Mouse (Mus musculus) stomach, embryonic 14.5 days (tissue): ENCODE results near the gene Gm10644. TPM values are rescaled to one million over a fixed set of nuclear protein-coding genes. Genes with fewer than 3 reads are reported as not detected.

Experiments used
- ATAC-seq: fragments of 200-750 bp; cut with Nextera tagmentation; 2 replicates; pipeline ENCODE4 v1.8.0; 2017; ENCODE audit warnings: low read depth, moderate TSS enrichment; ENCODE audit not compliant: insufficient number of reproducible peaks, insufficient read depth, low FRiP score
- H3K27ac ChIP-seq: fragments of 300-500 bp; sonication (generic); 2 replicates; pipeline ENCODE4 v1.5.1; 2014; ENCODE audit warnings: mild to moderate bottlenecking, low read length, moderate library complexity, mixed read lengths
- H3K27me3 ChIP-seq: fragments of 300-500 bp; sonication (generic); 2 replicates; pipeline ENCODE4 v1.6.1; 2014; ENCODE audit warnings: low read length, control low read depth, mixed read lengths; ENCODE audit not compliant: control insufficient read depth, insufficient read depth
- H3K36me3 ChIP-seq: fragments of 300-500 bp; sonication (generic); 2 replicates; pipeline ENCODE4 v1.6.1; 2014; ENCODE audit warnings: mild to moderate bottlenecking, control low read depth, low read length, moderate library complexity, mixed read lengths; ENCODE audit not compliant: control insufficient read depth, insufficient read depth
- H3K4me1 ChIP-seq: fragments of 300-500 bp; sonication (generic); 2 replicates; pipeline ENCODE4 v1.6.1; 2014; ENCODE audit warnings: low read length, control low read depth, mixed read lengths; ENCODE audit not compliant: control insufficient read depth, insufficient read depth
- H3K4me2 ChIP-seq: fragments of 300-500 bp; sonication (generic); replicated peaks from 2 replicates; pipeline ENCODE4 v1.6.1; 2014; ENCODE audit warnings: low read depth, low read length, control low read depth
- H3K4me3 ChIP-seq: fragments of 300-500 bp; sonication (generic); 2 replicates; pipeline ENCODE4 v1.5.1; 2014; ENCODE audit warnings: low read depth, low read length, control low read depth
- H3K9ac ChIP-seq: fragments of 300-500 bp; sonication (generic); replicated peaks from 2 replicates; pipeline ENCODE4 v1.6.1; 2014; ENCODE audit warnings: low read depth, mild to moderate bottlenecking, control low read depth, low read length, moderate library complexity, mixed read lengths
- H3K9me3 ChIP-seq: fragments of 300-500 bp; sonication (generic); 2 replicates; pipeline ENCODE4 v1.6.1; 2016; ENCODE audit warnings: low read depth, low read length, control low read depth; ENCODE audit not compliant: control insufficient read depth
- WGBS: fragments of 180-500 bp; shearing (Covaris S2); extraction: QIAGEN DNeasy Blood & Tissue Kit; methylation state at CpG from one replicate; pipeline ENCODE4 v1.1.7; 2014; 5-methylcytosine and 5-hydroxymethylcytosine counted together
- polyA plus RNA-seq: library from polyadenylated mRNA; unstranded; fragments of >200 nt; fragmentation: Nextera tagmentation; extraction: Ambion mirVana; gene quantifications from 2 replicates; pipeline ENCODE4 v1.2.1, GENCODE M21; 2014

The Gm10644 gene
- polyA plus RNA-seq, 1 experiment from 2014 or later: 0.56 TPM

- ATAC-seq: no peak
- 87% methylated on average over 7 of the region's 7 CpGs for WGBS
- peaks cover 52% of the 10 kb centered on the region for H3K36me3 ChIP-seq
Observed at GRCm38 (mm10) chr8:83937645-83938044, 17.4 kb downstream of the Gm10644 start.

GRCm38 (mm10) chr8:83935435-83935834 is 19.6 kb downstream of the Gm10644 start:
- Histone ChIP-seq H3K4me3 (no peak overlapping the region), H3K27me3 (no peaks in the 10 kb centered on the region), H3K27ac (no peak overlapping the region), H3K9me3 (no peaks in the 10 kb centered on the region), H3K9ac (no peak overlapping the region), H3K4me2 (no peak overlapping the region), H3K36me3 (peaks cover 71% of the 10 kb centered on the region), H3K4me1 (no peaks in the 10 kb centered on the region)
- no peak for ATAC-seq
- 91% methylated on average over 8 of the region's 8 CpGs for WGBS

More at GRCm38 (mm10) chr8:83937645-83938044, 17.4 kb downstream of the Gm10644 start:
- H3K27ac ChIP-seq: no peak overlapping the region
- no peaks in the 10 kb centered on the region for H3K9me3 ChIP-seq
- H3K4me3 ChIP-seq: no peak overlapping the region
- H3K4me2 ChIP-seq: no peak overlapping the region
- no peaks in the 10 kb centered on the region for H3K4me1 ChIP-seq
- H3K27me3 ChIP-seq: no peaks in the 10 kb centered on the region
- H3K9ac ChIP-seq: no peak overlapping the region

DNA sequence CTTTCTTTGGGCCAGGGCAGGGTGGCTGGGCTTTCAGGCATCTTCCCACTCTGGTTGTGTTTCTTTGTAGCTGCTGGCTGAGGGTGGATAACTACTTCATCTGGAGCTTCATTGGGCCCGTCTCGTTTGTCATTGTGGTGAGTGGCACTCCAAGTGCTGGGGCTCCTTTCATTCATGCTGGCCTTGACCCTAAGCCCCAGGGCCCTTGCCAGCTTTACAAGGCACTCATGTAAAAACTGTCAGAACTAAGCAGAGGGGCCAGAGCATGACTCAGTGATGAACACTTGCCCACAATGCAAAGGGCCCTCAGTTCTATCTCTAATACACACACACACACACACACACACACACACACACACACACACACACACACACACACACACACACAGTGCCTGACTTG is 20.0 kb downstream of the Gm10644 start:
- Histone ChIP-seq H3K9me3 (no peaks in the 10 kb centered on the region), H3K9ac (no peak overlapping the region), H3K4me1 (no peaks in the 10 kb centered on the region), H3K4me2 (no peak overlapping the region), H3K27me3 (no peaks in the 10 kb centered on the region), H3K4me3 (no peak overlapping the region), H3K27ac (no peak overlapping the region), H3K36me3 (peaks cover 76% of the 10 kb centered on the region)
- ATAC-seq: no peak
- 88% methylated on average over 2 of the region's 2 CpGs for WGBS

DNA sequence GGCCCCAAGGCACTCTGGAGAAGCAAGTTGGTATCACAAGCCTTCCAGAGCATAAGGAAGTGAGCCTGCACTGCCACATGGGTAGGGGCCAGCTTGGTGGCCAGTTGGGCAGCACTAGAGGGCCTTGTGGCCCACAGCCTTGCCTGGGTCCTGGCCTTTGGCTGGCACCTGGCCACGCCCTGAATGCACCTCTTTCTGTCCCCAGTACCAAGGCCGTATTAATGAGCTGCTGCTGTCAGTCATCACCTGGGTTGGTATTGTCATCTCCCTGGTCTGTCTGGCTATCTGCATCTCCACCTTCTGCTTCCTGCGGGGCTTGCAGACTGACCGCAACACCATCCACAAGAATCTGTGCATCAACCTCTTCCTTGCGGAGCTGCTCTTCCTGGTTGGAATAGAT is 20.8 kb downstream of the Gm10644 start:
- no peak overlapping the region for H3K9ac ChIP-seq
- H3K36me3 ChIP-seq: peaks cover 79% of the 10 kb centered on the region
- H3K4me3 ChIP-seq: no peak overlapping the region
- H3K4me1 ChIP-seq: no peaks in the 10 kb centered on the region
- 84% methylated on average over 5 of the region's 5 CpGs for WGBS
- H3K4me2 ChIP-seq: no peak overlapping the region
- ATAC-seq: no peak
- H3K27me3 ChIP-seq: no peaks in the 10 kb centered on the region
- H3K27ac ChIP-seq: no peak overlapping the region
- no peaks in the 10 kb centered on the region for H3K9me3 ChIP-seq

- H3K9ac ChIP-seq: no peak overlapping the region
- no peaks in the 10 kb centered on the region for H3K27me3 ChIP-seq
- no peak for ATAC-seq
- WGBS: 66% methylated on average over 7 of the region's 7 CpGs
- H3K4me2 ChIP-seq: no peak overlapping the region
- H3K9me3 ChIP-seq: no peaks in the 10 kb centered on the region
- no peak overlapping the region for H3K4me3 ChIP-seq
- peaks cover 49% of the 10 kb centered on the region for H3K36me3 ChIP-seq
- no peaks in the 10 kb centered on the region for H3K4me1 ChIP-seq
- no peak overlapping the region for H3K27ac ChIP-seq
Observed at GRCm38 (mm10) chr8:83926266-83926665, 28.7 kb downstream of the Gm10644 start.

DNA sequence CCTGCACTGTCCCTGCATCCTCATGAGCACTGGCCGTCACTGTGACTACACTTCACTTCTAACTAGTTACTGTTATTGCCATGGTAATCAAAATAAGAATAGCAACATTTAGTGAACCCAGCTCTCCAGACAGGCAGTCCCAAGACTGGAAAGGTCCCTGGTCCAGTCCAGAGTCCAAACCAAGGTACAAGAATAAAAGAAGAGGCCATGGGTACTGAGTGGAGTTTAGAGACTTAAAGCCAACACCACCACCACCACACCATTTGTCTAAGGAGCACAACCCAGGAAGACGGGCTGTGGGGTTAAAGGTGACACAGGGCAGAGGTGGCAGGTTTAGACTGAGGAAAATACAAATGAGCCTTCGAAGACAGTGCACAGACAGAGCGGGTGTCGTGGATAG is 30.4 kb downstream of the Gm10644 start:
- H3K4me3 ChIP-seq: no peak overlapping the region
- H3K4me2 ChIP-seq: no peak overlapping the region
- peaks cover 43% of the 10 kb centered on the region for H3K36me3 ChIP-seq
- ATAC-seq: no peak
- no peaks in the 10 kb centered on the region for H3K27me3 ChIP-seq
- H3K9me3 ChIP-seq: no peaks in the 10 kb centered on the region
- H3K27ac ChIP-seq: no peak overlapping the region
- no peaks in the 10 kb centered on the region for H3K4me1 ChIP-seq
- 72% methylated on average over 5 of the region's 5 CpGs for WGBS
- no peak overlapping the region for H3K9ac ChIP-seq

GRCm38 (mm10) chr8:83922727-83923126 is 32.3 kb downstream of the Gm10644 start:
- Histone ChIP-seq H3K27ac (no peak overlapping the region), H3K9me3 (no peaks in the 10 kb centered on the region), H3K27me3 (no peaks in the 10 kb centered on the region), H3K9ac (no peak overlapping the region), H3K4me3 (no peak overlapping the region), H3K4me1 (no peaks in the 10 kb centered on the region), H3K36me3 (peaks cover 47% of the 10 kb centered on the region), H3K4me2 (no peak overlapping the region)
- no peak for ATAC-seq
- 91% methylated on average over 8 of the region's 8 CpGs for WGBS

DNA sequence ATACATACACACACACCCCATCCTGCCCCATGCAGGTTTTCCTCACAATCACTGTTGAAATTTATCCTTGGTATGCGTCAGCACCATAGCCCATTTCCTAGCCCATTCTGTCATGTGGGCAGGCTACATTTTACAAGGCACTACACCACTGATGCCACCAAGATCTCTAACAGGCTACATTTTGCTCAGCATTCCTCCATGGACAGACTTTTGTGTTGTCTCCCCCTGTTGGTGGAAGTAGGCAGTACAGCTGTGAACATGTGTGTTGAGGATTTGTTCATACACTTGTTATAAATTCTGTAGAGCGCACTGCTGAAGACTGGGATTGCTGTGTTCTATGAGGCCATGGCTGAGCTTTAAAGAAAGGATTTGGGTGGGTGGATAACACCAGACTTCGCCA is 33.4 kb downstream of the Gm10644 start:
- Histone ChIP-seq H3K36me3 (peaks cover 42% of the 10 kb centered on the region), H3K9ac (no peak overlapping the region), H3K4me3 (no peak overlapping the region), H3K4me1 (no peaks in the 10 kb centered on the region), H3K9me3 (no peaks in the 10 kb centered on the region), H3K27me3 (no peaks in the 10 kb centered on the region), H3K27ac (no peak overlapping the region), H3K4me2 (no peak overlapping the region)
- ATAC-seq: no peak
- WGBS: 71% methylated on average over 3 of the region's 3 CpGs

DNA sequence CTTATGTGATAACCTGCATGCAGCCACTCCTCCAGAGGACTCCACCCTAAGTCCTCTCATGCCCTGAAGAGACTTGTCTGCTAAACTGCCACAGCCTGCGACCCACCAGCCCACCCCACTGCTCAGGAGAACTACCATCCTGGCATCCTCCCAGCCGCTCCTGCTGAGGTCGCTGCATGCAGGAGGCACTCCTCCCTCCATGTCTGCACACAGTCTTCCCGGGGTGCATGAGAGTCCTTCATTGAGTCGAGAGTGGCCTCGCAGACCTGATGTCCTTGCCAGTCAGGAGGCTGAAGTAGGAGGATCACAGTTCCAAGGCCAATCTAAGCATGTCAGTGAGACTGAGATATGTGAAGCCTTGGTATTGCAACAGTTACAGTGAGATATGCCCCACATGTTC is 37.4 kb downstream of the Gm10644 start:
- no peak overlapping the region for H3K4me2 ChIP-seq
- H3K4me3 ChIP-seq: no peak overlapping the region
- ATAC-seq: no peak
- peaks cover 20% of the 10 kb centered on the region; the same call in 1 of the 2 replicates for H3K36me3 ChIP-seq
- 77% methylated on average over 6 of the region's 6 CpGs for WGBS
- H3K9ac ChIP-seq: no peak overlapping the region
- peaks cover 6% of the 10 kb centered on the region; the same call in 1 of the 2 replicates for H3K4me1 ChIP-seq
- H3K9me3 ChIP-seq: no peaks in the 10 kb centered on the region
- H3K27me3 ChIP-seq: no peaks in the 10 kb centered on the region
- H3K27ac ChIP-seq: no peak overlapping the region
